Mouse (Mus musculus): ENCODE results near the gene Emc9. TPM values are rescaled to one million over a fixed set of nuclear protein-coding genes. Genes with fewer than 3 reads are reported as not detected.

Emc9 gene
- polyA plus RNA-seq, 1 experiment = 45.5 TPM

- Histone ChIP-seq H3K27ac (replicated peaks; ENCODE audit: low read depth, low read length) (no peak overlapping the region), H3K4me3 (ENCODE audit: insufficient read depth, low read depth, low read length) (no peak overlapping the region)
These were observed 26.2 kb downstream of the Emc9 start for GRCm38 (mm10) chr14:55558740-55559448.

DNA sequence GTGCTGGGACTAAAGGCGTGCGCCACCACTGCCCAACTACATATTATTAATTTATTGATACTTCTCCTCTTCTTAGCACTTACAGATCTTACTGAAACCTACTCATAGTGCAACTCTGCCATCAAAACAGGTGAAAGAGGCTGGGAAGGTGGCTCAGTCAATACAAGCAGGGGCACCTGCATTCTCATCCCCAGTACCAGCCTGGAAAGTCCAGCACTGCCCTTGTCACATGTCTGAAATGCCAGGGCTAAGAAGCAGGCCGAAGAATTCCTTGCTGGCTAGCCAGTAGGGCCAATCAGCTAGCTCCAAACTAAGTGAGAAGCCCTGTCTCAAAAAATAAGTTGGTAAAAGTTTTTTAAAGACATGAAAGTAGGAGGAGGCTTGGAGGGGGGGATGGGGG is 27.5 kb downstream of the Emc9 start:
- H3K4me3 ChIP-seq (ENCODE audit: insufficient read depth, low read depth, low read length) = no peak overlapping the region
- H3K27ac ChIP-seq (replicated peaks; ENCODE audit: low read depth, low read length) = no peak overlapping the region
- H3K4me1 ChIP-seq (ENCODE audit: control insufficient read depth, insufficient read depth, insufficient read length, low read length) = peaks cover 7% of the 10 kb centered on the region

More at GRCm38 (mm10) chr14:55558740-55559448, 26.2 kb downstream of the Emc9 start:
- H3K4me1 ChIP-seq (ENCODE audit: control insufficient read depth, insufficient read depth, insufficient read length, low read length) = peaks cover 7% of the 10 kb centered on the region

DNA sequence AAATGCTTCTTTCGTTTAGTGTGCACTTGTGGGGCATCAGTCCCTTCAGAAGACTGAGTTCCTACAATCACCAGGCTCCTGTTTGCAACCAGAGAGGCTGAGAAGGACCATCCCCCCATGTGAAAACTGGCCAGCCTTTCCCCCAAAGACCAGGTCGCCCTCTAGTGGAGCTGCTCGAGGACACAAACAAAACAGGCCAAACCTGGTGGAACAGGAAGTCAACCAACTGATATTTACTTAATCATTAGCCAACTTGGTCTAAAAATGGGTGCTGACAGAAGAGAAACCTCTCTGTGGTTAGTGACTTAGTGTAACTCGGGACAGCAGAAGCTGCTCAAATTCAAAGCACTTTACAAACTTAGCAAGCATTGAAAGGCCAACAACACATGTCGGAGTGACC is 28.1 kb downstream of the Emc9 start:
- H3K4me1 ChIP-seq (ENCODE audit: control insufficient read depth, insufficient read depth, insufficient read length, low read length) = peaks cover 7% of the 10 kb centered on the region
- H3K27ac ChIP-seq (replicated peaks; ENCODE audit: low read depth, low read length) = no peak overlapping the region; the same call in 1 of the 2 replicates
- no peak overlapping the region for H3K4me3 ChIP-seq (ENCODE audit: insufficient read depth, low read depth, low read length)

GRCm38 (mm10) chr14:55555788-55556187 is 29.3 kb downstream of the Emc9 start:
- no peak overlapping the region for H3K4me3 ChIP-seq (ENCODE audit: insufficient read depth, low read depth, low read length)
- no peaks in the 10 kb centered on the region for H3K4me1 ChIP-seq (ENCODE audit: control insufficient read depth, insufficient read depth, insufficient read length, low read length)
- H3K27ac ChIP-seq (replicated peaks; ENCODE audit: low read depth, low read length) = no peak overlapping the region

- no peak overlapping the region for H3K4me3 ChIP-seq (ENCODE audit: insufficient read depth, low read depth, low read length)
- no peaks in the 10 kb centered on the region for H3K4me1 ChIP-seq (ENCODE audit: control insufficient read depth, insufficient read depth, insufficient read length, low read length)
- H3K27ac ChIP-seq (replicated peaks; ENCODE audit: low read depth, low read length) = no peak overlapping the region
These were observed 30.5 kb downstream of the Emc9 start for GRCm38 (mm10) chr14:55554635-55555034.

DNA sequence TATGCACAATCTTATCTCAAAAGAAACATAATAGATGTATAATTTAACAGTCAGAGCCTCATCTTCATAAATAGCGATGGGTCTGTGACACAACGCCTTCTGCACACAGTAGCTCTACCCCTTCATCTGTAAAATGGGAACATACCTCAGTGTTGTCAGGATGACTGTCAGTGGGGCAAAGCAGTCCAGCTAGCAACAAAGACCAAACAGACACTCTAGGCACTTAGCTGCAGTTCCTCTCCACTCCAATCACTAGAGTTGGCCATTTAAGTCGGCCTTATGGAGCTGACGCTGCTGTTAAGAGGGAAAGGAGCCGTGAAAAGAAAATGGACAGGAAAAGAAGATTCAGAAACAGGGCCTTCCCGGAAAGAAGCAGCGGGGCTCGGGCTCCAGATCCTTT is 33.3 kb downstream of the Emc9 start:
- no peak overlapping the region for H3K4me3 ChIP-seq (ENCODE audit: insufficient read depth, low read depth, low read length)
- H3K4me1 ChIP-seq (ENCODE audit: control insufficient read depth, insufficient read depth, insufficient read length, low read length) = 0 out of 2 replicates have a peak, but pooled peaks cover 3% of the 10 kb centered on the region

GRCm38 (mm10) chr14:55551347-55551746 is 33.8 kb downstream of the Emc9 start:
- Histone ChIP-seq H3K4me3 (ENCODE audit: insufficient read depth, low read depth, low read length) (no peak overlapping the region), H3K4me1 (ENCODE audit: control insufficient read depth, insufficient read depth, insufficient read length, low read length) (0 out of 2 replicates have a peak, but pooled peaks cover 3% of the 10 kb centered on the region), H3K27ac (replicated peaks; ENCODE audit: low read depth, low read length) (no peak overlapping the region)

More for the DNA sequence above, 33.3 kb downstream of the Emc9 start:
- H3K27ac ChIP-seq (replicated peaks; ENCODE audit: low read depth, low read length) = no peak overlapping the region

GRCm38 (mm10) chr14:55550191-55550590 is 34.9 kb downstream of the Emc9 start:
- Histone ChIP-seq H3K27ac (replicated peaks; ENCODE audit: low read depth, low read length) (no peak overlapping the region), H3K4me3 (ENCODE audit: insufficient read depth, low read depth, low read length) (no peak overlapping the region), H3K4me1 (ENCODE audit: control insufficient read depth, insufficient read depth, insufficient read length, low read length) (0 out of 2 replicates have a peak, but pooled peaks cover 3% of the 10 kb centered on the region)

DNA sequence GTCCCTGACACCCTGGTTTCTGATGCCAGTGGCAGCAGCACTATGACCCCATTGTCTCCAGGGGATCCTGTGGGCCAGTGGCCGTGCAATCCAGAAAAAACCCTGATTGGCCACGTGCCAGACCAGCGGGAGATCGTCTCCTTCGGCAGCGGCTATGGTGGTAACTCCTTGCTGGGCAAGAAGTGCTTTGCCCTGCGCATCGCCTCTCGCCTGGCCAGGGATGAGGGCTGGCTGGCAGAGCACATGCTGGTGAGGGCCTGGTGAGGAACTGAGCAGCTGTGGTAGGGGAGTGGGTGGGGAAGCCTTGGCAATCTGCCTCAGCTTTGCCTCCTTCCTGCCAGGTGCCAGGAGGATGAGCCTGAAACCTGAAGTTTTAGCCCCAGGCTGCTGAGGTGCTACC is 40.8 kb downstream of the Emc9 start:
- no peak overlapping the region for H3K27ac ChIP-seq (replicated peaks; ENCODE audit: low read depth, low read length)
- H3K4me3 ChIP-seq (ENCODE audit: insufficient read depth, low read depth, low read length) = no peak overlapping the region
- 0 out of 2 replicates have a peak, but pooled peaks cover 3% of the 10 kb centered on the region for H3K4me1 ChIP-seq (ENCODE audit: control insufficient read depth, insufficient read depth, insufficient read length, low read length)

- no peak overlapping the region for H3K4me3 ChIP-seq (ENCODE audit: insufficient read depth, low read depth, low read length)
- no peaks in the 10 kb centered on the region for H3K4me1 ChIP-seq (ENCODE audit: control insufficient read depth, insufficient read depth, insufficient read length, low read length)
- H3K27ac ChIP-seq (replicated peaks; ENCODE audit: low read depth, low read length) = no peak overlapping the region
These were observed 42.8 kb downstream of the Emc9 start for GRCm38 (mm10) chr14:55542268-55542667.

DNA sequence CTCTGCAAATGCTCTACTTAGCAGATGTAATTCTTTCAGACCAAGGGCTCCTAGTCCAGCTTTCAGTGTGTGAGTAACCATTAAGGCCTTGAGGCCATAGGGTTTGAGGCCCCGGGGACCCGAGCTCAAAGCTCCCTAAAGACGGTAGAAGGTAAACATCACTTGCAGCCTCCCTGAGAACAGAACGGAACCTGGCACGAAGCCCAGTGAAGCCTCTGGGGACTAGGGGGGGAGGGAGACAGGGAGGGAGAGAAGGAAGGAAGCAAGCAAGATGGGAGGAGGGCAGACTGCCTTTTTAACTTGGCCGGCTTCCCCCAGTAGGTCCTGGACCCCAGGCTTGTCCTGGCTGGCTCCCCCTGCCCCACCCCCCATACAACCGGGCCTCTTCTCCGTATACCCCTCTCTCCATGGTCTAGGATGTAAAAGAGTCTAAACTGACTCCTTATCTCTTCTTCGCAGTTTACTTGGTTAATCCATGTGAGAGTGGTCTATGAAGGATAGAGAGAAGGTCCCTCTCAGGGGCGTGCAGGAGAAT is 44.2 kb downstream of the Emc9 start:
- H3K4me1 ChIP-seq (ENCODE audit: control insufficient read depth, insufficient read depth, insufficient read length, low read length) = no peaks in the 10 kb centered on the region
- peak overlapping the region; percentile 75 for H3K4me3 ChIP-seq (ENCODE audit: insufficient read depth, low read depth, low read length)
- peak overlapping the region; percentile 64 for H3K27ac ChIP-seq (replicated peaks; ENCODE audit: low read depth, low read length)

DNA sequence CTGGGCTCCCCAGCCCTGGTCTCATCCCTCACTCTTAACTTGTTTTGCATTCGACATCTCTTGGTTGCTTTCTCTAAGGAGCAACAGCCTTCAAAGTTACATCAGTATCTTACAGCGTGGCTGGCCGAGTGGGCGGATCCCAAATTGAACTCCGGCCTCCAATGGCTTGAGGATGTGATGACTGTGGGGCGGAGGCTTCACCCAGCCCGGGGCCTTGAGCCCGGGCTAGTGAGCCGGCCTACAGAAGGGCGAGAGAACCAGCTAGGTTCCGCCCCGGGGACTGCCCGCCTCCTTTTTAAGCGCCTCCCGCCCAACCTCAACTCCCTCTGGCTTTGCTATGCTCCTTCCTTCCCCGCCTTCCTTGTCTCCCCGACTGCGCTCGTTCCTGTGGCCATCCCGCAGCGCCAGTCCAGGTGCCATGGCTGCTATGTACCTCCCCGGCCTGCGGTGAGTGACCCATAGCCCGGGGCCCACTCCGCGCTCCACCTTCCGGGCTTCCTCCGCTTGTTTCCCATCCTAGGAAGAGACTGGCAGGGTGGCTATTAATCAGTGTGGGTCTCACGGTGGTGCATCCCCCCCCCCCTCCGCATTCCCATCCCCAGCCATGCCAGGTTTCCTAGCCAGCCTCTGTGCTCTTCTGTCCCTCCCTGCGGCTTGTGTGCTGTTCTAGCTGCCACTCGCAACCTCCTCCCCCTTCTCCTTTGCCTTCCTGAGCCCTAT is 44.9 kb downstream of the Emc9 start, which contains the start of gene Pck2:
Gene Pck2 (plus strand): TSS at position 200 of the 720 bp plus-strand sequence.
- Histone ChIP-seq H3K27ac (replicated peaks; ENCODE audit: low read depth, low read length) (peak within 1 kb of the TSS; percentile 64), H3K4me3 (ENCODE audit: insufficient read depth, low read depth, low read length) (peak within 1 kb of the TSS; percentile 75), H3K4me1 (ENCODE audit: control insufficient read depth, insufficient read depth, insufficient read length, low read length) (no peaks in the 10 kb centered on the region)

DNA sequence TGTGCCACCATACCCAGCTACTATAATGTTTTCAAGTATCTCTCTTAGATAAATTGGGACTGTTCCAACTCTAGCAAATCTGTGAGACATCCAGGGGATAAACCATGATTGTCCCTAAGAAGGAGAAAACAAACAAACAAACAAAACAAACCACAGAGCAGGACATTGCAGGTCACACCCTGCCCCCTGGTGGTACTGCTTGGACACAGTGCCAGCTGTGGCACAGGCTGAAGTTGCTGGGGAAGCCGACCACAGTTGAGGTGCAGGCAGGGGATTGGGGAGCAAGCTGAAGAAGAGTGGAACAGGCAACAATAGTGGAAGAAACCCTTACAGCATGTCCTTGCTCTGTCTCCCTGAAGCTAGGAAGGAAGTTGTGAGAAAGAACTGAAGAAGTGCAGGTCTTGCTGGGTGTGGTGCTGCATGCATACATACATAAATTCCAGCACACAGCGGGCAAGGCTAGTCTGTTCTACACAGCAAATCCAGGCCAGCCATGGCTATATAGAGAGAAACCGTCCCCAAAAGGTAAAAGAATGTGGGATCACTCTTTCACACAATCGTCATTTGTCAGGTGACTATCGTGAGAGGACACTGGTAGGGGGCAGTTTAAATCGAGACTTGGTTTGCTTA is 48.9 kb downstream of the Emc9 start:
- H3K27ac ChIP-seq (replicated peaks; ENCODE audit: low read depth, low read length) = no peak overlapping the region
- H3K4me3 ChIP-seq (ENCODE audit: insufficient read depth, low read depth, low read length) = no peak overlapping the region
- H3K4me1 ChIP-seq (ENCODE audit: control insufficient read depth, insufficient read depth, insufficient read length, low read length) = no peaks in the 10 kb centered on the region
